Mouse (Mus musculus) liver, embryonic 14 days (tissue): ENCODE measurements around the gene Npnt. TPM values are rescaled to one million over a fixed set of nuclear protein-coding genes. Genes with fewer than 3 reads are reported as not detected.

Source experiments
- polyA plus RNA-seq: library from polyadenylated mRNA; depleted of rRNA; stranded (reverse); fragments of >200 nt; gene quantifications from 2 replicates; pipeline ENCODE4 v1.2.3, GENCODE M21; 2012; rRNA removed

Npnt gene
- polyA plus RNA-seq: 0.95 and 1.2 TPM in 2 replicates

DNA sequence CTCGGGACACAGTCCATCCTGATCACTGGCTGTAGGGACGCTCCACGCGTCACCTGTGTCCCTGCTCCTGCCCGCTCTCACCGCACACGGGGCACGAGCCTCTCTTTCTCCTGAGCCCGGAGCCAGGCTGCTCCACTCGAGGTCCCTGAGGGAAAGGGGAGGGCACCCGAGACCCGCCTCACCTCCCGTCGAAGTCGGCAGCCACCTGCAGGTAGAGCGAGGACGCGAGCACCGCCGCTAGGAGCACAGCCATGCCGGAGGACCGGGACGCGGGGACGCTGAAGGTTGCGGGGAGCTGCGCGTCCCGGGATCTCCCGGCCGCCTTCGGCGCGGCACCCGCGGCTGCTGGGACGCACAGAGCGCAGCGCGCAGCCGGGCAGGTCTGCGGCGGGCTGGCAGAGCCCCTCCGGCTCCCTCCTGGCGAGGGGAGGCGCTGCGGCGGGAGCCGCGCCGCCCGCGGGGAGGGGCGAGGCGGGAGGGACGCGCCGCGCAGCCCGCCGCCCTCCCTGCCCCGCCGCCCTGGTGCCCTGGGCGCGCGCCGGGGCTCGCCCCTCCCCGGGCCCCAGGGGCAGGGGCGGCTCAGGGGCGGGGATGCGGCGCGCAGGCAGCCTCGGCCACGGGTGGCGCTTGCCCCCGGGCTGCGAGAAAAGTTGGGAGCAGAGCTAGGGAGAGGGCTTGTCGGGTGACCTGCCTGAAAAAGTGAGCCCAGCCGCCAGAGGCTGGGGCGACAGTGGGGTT, at the start of gene Npnt:
Npnt (minus strand) TSS at position 501 of the 738 bp plus-strand sequence.

Other genes with a start within 250 kb of the Npnt start
- 5.8 and 6.9 TPM in 2 replicates for gene Ints12, start 141.5 kb upstream of the Npnt start, polyA plus RNA-seq
- 5.7 and 6.2 TPM in 2 replicates for gene Gstcd, start 141.7 kb upstream of the Npnt start, polyA plus RNA-seq